Mouse (Mus musculus) forebrain, embryonic 16.5 days (tissue): ENCODE measurements at regions not wholly inside any gene's neighbourhood (a gene's known extent, or its start where the extent isn't known, plus 50 kb on each side); places are given as distances from the start of the nearest gene placed in this dataset.

Experiments used
- ATAC-seq: fragments of 200-750 bp; cut with Nextera tagmentation; 2 replicates; pipeline ENCODE4 v1.8.0; 2017; ENCODE audit warnings: mild to moderate bottlenecking, moderate library complexity
- H3K27ac ChIP-seq: fragments of 300-500 bp; sonication (generic); 2 replicates; pipeline ENCODE4 v1.5.1; 2014; ENCODE audit warnings: low read length, control low read depth
- H3K27me3 ChIP-seq: fragments of 300-500 bp; sonication (generic); replicated peaks from 2 replicates; pipeline ENCODE4 v1.6.1; 2014; ENCODE audit warnings: low read length; ENCODE audit not compliant: control insufficient read depth, insufficient read depth
- H3K36me3 ChIP-seq: fragments of 300-500 bp; sonication (generic); 2 replicates; pipeline ENCODE4 v1.6.1; 2014; ENCODE audit not compliant: control insufficient read depth, insufficient read depth
- H3K4me1 ChIP-seq: fragments of 300-500 bp; sonication (generic); replicated peaks from 2 replicates; pipeline ENCODE4 v1.6.1; 2014; ENCODE audit warnings: low read length; ENCODE audit not compliant: control insufficient read depth, insufficient read depth
- H3K4me2 ChIP-seq: fragments of 300-500 bp; sonication (generic); 2 replicates; pipeline ENCODE4 v1.6.1; 2014; ENCODE audit warnings: mild to moderate bottlenecking, low read length, control low read depth
- H3K4me3 ChIP-seq: fragments of 300-500 bp; sonication (generic); replicated peaks from 2 replicates; pipeline ENCODE4 v1.5.1; 2014; ENCODE audit warnings: mild to moderate bottlenecking, low read length, control low read depth
- H3K9ac ChIP-seq: fragments of 300-500 bp; sonication (generic); replicated peaks from 2 replicates; pipeline ENCODE4 v1.6.1; 2014; ENCODE audit warnings: low read depth, low read length, control low read depth
- H3K9me3 ChIP-seq: fragments of 300-500 bp; sonication (generic); 2 replicates; pipeline ENCODE4 v1.6.1; 2016; ENCODE audit warnings: low read length; ENCODE audit not compliant: control insufficient read depth
- WGBS: fragments of 180-500 bp; shearing (Covaris S2); extraction: QIAGEN DNeasy Blood & Tissue Kit; methylation state at CpG from one replicate; pipeline ENCODE4 v1.1.7; 2014; 5-methylcytosine and 5-hydroxymethylcytosine counted together

- WGBS: 4% methylated on average over 6 of the region's 6 CpGs
These were observed 358.2 kb downstream of the Bmper start for GRCm38 (mm10) chr9:23581039-23581606.

DNA sequence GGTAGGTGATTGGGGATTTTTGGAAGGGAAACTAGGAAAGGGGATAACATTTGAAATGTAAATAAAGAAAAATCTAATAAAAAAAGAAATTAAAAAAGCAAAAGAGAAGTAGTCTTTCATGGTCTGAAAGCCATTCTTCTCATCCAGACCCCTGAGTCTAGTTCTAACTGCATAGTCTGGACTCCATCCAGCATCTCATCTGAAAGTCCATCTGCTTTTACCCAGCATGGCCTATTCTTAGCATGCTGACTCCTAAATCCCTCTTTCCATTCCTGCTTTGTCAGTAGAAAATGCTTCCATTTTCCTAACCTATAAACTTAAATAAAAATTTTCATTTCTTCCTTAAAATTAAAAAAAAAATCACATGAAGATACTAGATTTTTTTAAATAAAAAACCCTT, 361.7 kb downstream of the Bmper start:
- ATAC-seq: no peak
- no peaks in the 10 kb centered on the region for H3K36me3 ChIP-seq
- H3K4me1 ChIP-seq: peaks cover 16% of the 10 kb centered on the region

More at GRCm38 (mm10) chr9:23581039-23581606, 358.2 kb downstream of the Bmper start:
- peak overlapping the region; percentile 77 for H3K27ac ChIP-seq
- no peak overlapping the region for H3K4me2 ChIP-seq
- H3K27me3 ChIP-seq: no peaks in the 10 kb centered on the region
- no peaks in the 10 kb centered on the region for H3K9me3 ChIP-seq
- H3K4me3 ChIP-seq: no peak overlapping the region
- H3K4me1 ChIP-seq: peaks cover 20% of the 10 kb centered on the region
- ATAC-seq: peak; percentile 88
- H3K9ac ChIP-seq: no peak overlapping the region
- no peaks in the 10 kb centered on the region for H3K36me3 ChIP-seq

DNA sequence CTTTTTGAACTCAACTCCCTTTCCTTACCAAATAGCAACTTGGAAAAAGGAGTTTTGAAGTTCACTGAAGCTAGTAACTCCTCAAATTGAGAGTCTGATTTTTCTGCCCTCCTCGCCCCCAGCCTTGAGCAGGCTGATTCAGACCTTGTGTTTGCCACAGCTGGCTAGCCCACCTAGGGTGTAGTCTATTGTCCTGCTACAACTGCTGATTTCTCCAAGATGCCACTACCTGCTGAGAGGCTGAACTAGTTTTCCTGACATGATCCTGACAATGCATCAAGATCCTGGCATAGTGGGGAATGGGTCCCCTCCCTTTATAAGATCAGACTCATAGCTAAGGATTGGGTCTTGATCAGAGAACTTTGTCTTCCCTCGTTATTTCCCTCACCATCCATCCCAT, 366.1 kb downstream of the Bmper start:
- Histone ChIP-seq H3K9ac (no peak overlapping the region), H3K27ac (no peak overlapping the region), H3K4me1 (no peaks in the 10 kb centered on the region), H3K27me3 (no peaks in the 10 kb centered on the region), H3K36me3 (no peaks in the 10 kb centered on the region), H3K4me2 (no peak overlapping the region), H3K9me3 (no peaks in the 10 kb centered on the region), H3K4me3 (no peak overlapping the region)
- ATAC-seq: no peak
- WGBS: 23% methylated on average over 2 of the region's 2 CpGs

More for the DNA sequence above, 361.7 kb downstream of the Bmper start:
- H3K4me2 ChIP-seq: no peak overlapping the region
- no peak overlapping the region for H3K4me3 ChIP-seq
- H3K27me3 ChIP-seq: no peaks in the 10 kb centered on the region
- no peak overlapping the region for H3K27ac ChIP-seq
- H3K9ac ChIP-seq: no peak overlapping the region
- H3K9me3 ChIP-seq: no peaks in the 10 kb centered on the region

- ATAC-seq: no peak
- Histone ChIP-seq H3K27me3 (no peaks in the 10 kb centered on the region), H3K4me2 (no peak overlapping the region), H3K27ac (no peak overlapping the region), H3K9ac (no peak overlapping the region), H3K4me3 (no peak overlapping the region), H3K9me3 (no peaks in the 10 kb centered on the region), H3K4me1 (no peaks in the 10 kb centered on the region), H3K36me3 (no peaks in the 10 kb centered on the region)
These were observed 369.0 kb downstream of the Bmper start for GRCm38 (mm10) chr9:23591906-23592305.

DNA sequence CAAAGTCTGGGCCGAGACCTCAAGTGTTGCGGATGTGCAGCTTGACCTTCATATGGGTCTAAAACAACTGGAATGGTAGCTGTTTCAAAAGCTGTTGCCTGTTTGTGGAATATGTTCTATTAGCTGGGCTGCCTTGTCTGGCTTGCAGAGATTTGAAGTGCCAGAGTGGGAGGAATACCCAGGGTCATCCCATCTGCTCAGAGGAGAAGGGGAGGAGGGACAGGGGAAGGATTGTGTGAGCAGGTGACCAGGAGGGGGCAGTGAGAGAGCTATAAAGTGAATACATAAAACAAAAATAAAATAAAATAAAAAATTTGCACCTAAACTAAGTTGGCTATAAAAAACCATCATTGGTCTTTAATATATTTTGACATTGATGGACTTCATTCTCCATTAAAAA, 377.7 kb downstream of the Bmper start:
- Histone ChIP-seq H3K9ac (no peak overlapping the region), H3K9me3 (no peaks in the 10 kb centered on the region), H3K27ac (no peak overlapping the region), H3K4me3 (no peak overlapping the region), H3K4me1 (no peaks in the 10 kb centered on the region), H3K27me3 (no peaks in the 10 kb centered on the region), H3K36me3 (no peaks in the 10 kb centered on the region), H3K4me2 (no peak overlapping the region)
- ATAC-seq: no peak
- 100% methylated on average over 2 of the region's 2 CpGs for WGBS
